Mouse (Mus musculus) CH12.LX (cell line): Measurements from ENCODE around the gene Man1b1. TPM values are rescaled to one million over a fixed set of nuclear protein-coding genes. Genes with fewer than 3 reads are reported as not detected.

ENCODE experiments used
- DNase-seq: peaks from one replicate; pipeline ENCODE4 v3.0.0-alpha.2; 2013; ENCODE audit errors: extremely low read depth
- H3K27ac ChIP-seq: 2 replicates; pipeline ENCODE4 v1.5.1; 2012; ENCODE audit warnings: low read depth, mild to moderate bottlenecking, control low read depth, moderate library complexity; ENCODE audit not compliant: insufficient read depth
- H3K27me3 ChIP-seq: replicated peaks from 2 replicates; pipeline ENCODE3; 2012; ENCODE audit warnings: inconsistent platforms
- H3K36me3 ChIP-seq, 2 experiments: replicated peaks in 1 of 2; 2 replicates each; pipeline versions ENCODE3 to v1.6.1; 2012; ENCODE audit warnings: inconsistent platforms in 1 of 2, low read length in 1 of 2, mild to moderate bottlenecking in 1 of 2, mixed read lengths in 1 of 2, moderate library complexity in 1 of 2; ENCODE audit not compliant: control insufficient read depth in 1 of 2, insufficient read depth in 1 of 2
- H3K4me1 ChIP-seq, 2 experiments: 2 replicates each; pipeline ENCODE4 v1.6.1; 2012; ENCODE audit warnings: inconsistent platforms in 1 of 2, moderate library complexity in 1 of 2; ENCODE audit not compliant: insufficient read depth in 2 of 2, control insufficient read depth in 1 of 2
- H3K4me2 ChIP-seq: 2 replicates; pipeline ENCODE4 v1.6.1; 2012; ENCODE audit warnings: low read depth, mild to moderate bottlenecking, control low read depth; ENCODE audit not compliant: poor library complexity, insufficient read depth, severe bottlenecking
- H3K4me3 ChIP-seq, 3 experiments: fragments of 150-350 bp in 1 of 3; sonication (generic) in 1 of 3; replicated peaks in 1 of 3; 2 replicates each; pipeline versions ENCODE3 to v1.5.1; 2011 to 2012; ENCODE audit warnings: low read depth in 2 of 3, low read length in 2 of 3, mild to moderate bottlenecking in 2 of 3, moderate library complexity in 2 of 3, control low read depth in 1 of 3, improper control_type of control experiment in 1 of 3, inconsistent platforms in 1 of 3, mixed read lengths in 1 of 3; ENCODE audit not compliant: poor library complexity in 1 of 3
- H3K79me2 ChIP-seq: replicated peaks from 2 replicates; pipeline ENCODE4 v1.6.1; 2012; ENCODE audit warnings: mild to moderate bottlenecking, moderate library complexity; ENCODE audit not compliant: control insufficient read depth, poor library complexity, insufficient read depth, severe bottlenecking; ENCODE audit errors: extremely low read depth
- H3K9ac ChIP-seq: 2 replicates; pipeline ENCODE4 v1.6.1; 2012; ENCODE audit warnings: low read depth, mild to moderate bottlenecking, control low read depth, moderate library complexity; ENCODE audit not compliant: insufficient read depth
- H3K9me3 ChIP-seq: replicated peaks from 2 replicates; pipeline ENCODE3; 2012; ENCODE audit warnings: low read length, inconsistent platforms, mixed read lengths
- CHD1 ChIP-seq: IDR thresholded peaks from 2 replicates; pipeline ENCODE4 v1.6.1; 2012; ENCODE audit warnings: low read depth, low read length, improper control_type of control experiment, inconsistent platforms
- CHD2 ChIP-seq: IDR thresholded peaks from 2 replicates; pipeline ENCODE4 v1.6.1; 2011; ENCODE audit warnings: low read length, improper control_type of control experiment
- CTCF ChIP-seq, 2 experiments: IDR thresholded peaks in 1 of 2; conservative IDR thresholded peaks in 1 of 2; 2 replicates each; pipeline ENCODE4 v1.5.1; 2011 to 2012; ENCODE audit warnings: low read depth in 2 of 2, low read length in 2 of 2, improper control_type of control experiment in 1 of 2, inconsistent platforms in 1 of 2, mild to moderate bottlenecking in 1 of 2, moderate library complexity in 1 of 2
- E2F4 ChIP-seq: IDR thresholded peaks from 2 replicates; pipeline ENCODE4 v1.6.1; 2011; ENCODE audit warnings: low read depth, low read length, improper control_type of control experiment; ENCODE audit not compliant: insufficient replicate concordance
- ELF1 ChIP-seq: IDR thresholded peaks from 2 replicates; pipeline ENCODE4 v1.6.1; 2014; ENCODE audit warnings: low read depth, mild to moderate bottlenecking, inconsistent platforms, low read length, improper control_type of control experiment
- EP300 ChIP-seq: IDR thresholded peaks from 2 replicates; pipeline ENCODE4 v1.6.1; 2011; ENCODE audit warnings: low read length, improper control_type of control experiment
- ETS1 ChIP-seq: conservative IDR thresholded peaks from 2 replicates; pipeline ENCODE4 v1.6.1; 2012; ENCODE audit warnings: low read depth, mild to moderate bottlenecking, inconsistent platforms, low read length, improper control_type of control experiment, moderate library complexity
- GABPA ChIP-seq: IDR thresholded peaks from 2 replicates; pipeline ENCODE4 v1.6.1; 2012; ENCODE audit warnings: low read depth, low read length, improper control_type of control experiment, inconsistent platforms; ENCODE audit not compliant: insufficient replicate concordance
- HCFC1 ChIP-seq: IDR thresholded peaks from 2 replicates; pipeline ENCODE4 v1.6.1; 2012; ENCODE audit warnings: low read depth, mild to moderate bottlenecking, inconsistent platforms, low read length, improper control_type of control experiment
- JUN ChIP-seq: IDR thresholded peaks from 2 replicates; pipeline ENCODE4 v1.6.1; 2011; ENCODE audit warnings: low read depth, mild to moderate bottlenecking, low read length, improper control_type of control experiment, moderate library complexity; ENCODE audit not compliant: insufficient read depth
- JUND ChIP-seq: conservative IDR thresholded peaks from 2 replicates; pipeline ENCODE4 v1.6.1; 2011; ENCODE audit warnings: low read depth, low read length, improper control_type of control experiment
- MAFK ChIP-seq: IDR thresholded peaks from 2 replicates; pipeline ENCODE4 v1.6.1; 2011; ENCODE audit warnings: low read length, improper control_type of control experiment; ENCODE audit not compliant: insufficient replicate concordance
- MAX ChIP-seq: IDR thresholded peaks from 2 replicates; pipeline ENCODE4 v1.6.1; 2011; ENCODE audit warnings: low read length, improper control_type of control experiment
- MAZ ChIP-seq: IDR thresholded peaks from 2 replicates; pipeline ENCODE4 v1.6.1; 2012; ENCODE audit warnings: low read depth, mild to moderate bottlenecking, inconsistent platforms, low read length, improper control_type of control experiment, moderate library complexity
- MEF2A ChIP-seq: IDR thresholded peaks from 2 replicates; pipeline ENCODE4 v1.6.1; 2014; ENCODE audit warnings: low read depth, mild to moderate bottlenecking, inconsistent platforms, low read length, improper control_type of control experiment, borderline replicate concordance
- MYC ChIP-seq: IDR thresholded peaks from 2 replicates; pipeline ENCODE4 v1.6.1; 2011; ENCODE audit warnings: low read depth, mild to moderate bottlenecking, improper control_type of control experiment, low read length
- NELFE ChIP-seq: IDR thresholded peaks from 2 replicates; pipeline ENCODE4 v1.6.1; 2011; ENCODE audit warnings: low read depth, low read length, improper control_type of control experiment
- NRF1 ChIP-seq: IDR thresholded peaks from 2 replicates; pipeline ENCODE4 v1.6.1; 2014; ENCODE audit warnings: low read depth, mild to moderate bottlenecking, inconsistent platforms, low read length, improper control_type of control experiment, moderate library complexity
- PAX5 ChIP-seq: IDR thresholded peaks from 2 replicates; pipeline ENCODE4 v1.6.1; 2012; ENCODE audit warnings: low read length, inconsistent platforms, mixed read lengths
- POLR2A ChIP-seq: IDR thresholded peaks from 2 replicates; pipeline ENCODE4 v1.6.1; 2011; ENCODE audit warnings: low read depth, mild to moderate bottlenecking, improper control_type of control experiment, low read length
- POLR2AphosphoS2 ChIP-seq: IDR thresholded peaks from 2 replicates; pipeline ENCODE4 v1.6.1; 2011; ENCODE audit warnings: low read depth, low read length, improper control_type of control experiment
- RAD21 ChIP-seq: IDR thresholded peaks from 2 replicates; pipeline ENCODE4 v1.6.1; 2011; ENCODE audit warnings: low read depth, mild to moderate bottlenecking, low read length, improper control_type of control experiment, moderate library complexity
- RCOR1 ChIP-seq: conservative IDR thresholded peaks from 2 replicates; pipeline ENCODE4 v1.6.1; 2012; ENCODE audit warnings: low read depth, mild to moderate bottlenecking, inconsistent platforms, low read length, improper control_type of control experiment
- SIN3A ChIP-seq: IDR thresholded peaks from 2 replicates; pipeline ENCODE4 v1.6.1; 2012; ENCODE audit warnings: low read length, improper control_type of control experiment, inconsistent platforms
- SMC3 ChIP-seq: IDR thresholded peaks from 2 replicates; pipeline ENCODE4 v1.6.1; 2011; ENCODE audit warnings: low read depth, low read length, improper control_type of control experiment
- TBP ChIP-seq: conservative IDR thresholded peaks from 2 replicates; pipeline ENCODE4 v1.6.1; 2011; ENCODE audit warnings: low read depth, low read length, improper control_type of control experiment
- TCF12 ChIP-seq: IDR thresholded peaks from 2 replicates; pipeline ENCODE4 v1.6.1; 2014; ENCODE audit warnings: low read depth, mild to moderate bottlenecking, inconsistent platforms, low read length, improper control_type of control experiment
- USF1 ChIP-seq: IDR thresholded peaks from 2 replicates; pipeline ENCODE4 v1.6.1; 2014; ENCODE audit warnings: low read depth, mild to moderate bottlenecking, inconsistent platforms, low read length, improper control_type of control experiment
- USF2 ChIP-seq: conservative IDR thresholded peaks from 2 replicates; pipeline ENCODE4 v1.6.1; 2011; ENCODE audit warnings: low read depth, low read length, improper control_type of control experiment
- ZC3H11A ChIP-seq: IDR thresholded peaks from 2 replicates; pipeline ENCODE4 v1.6.1; 2012; ENCODE audit warnings: low read depth, mild to moderate bottlenecking, inconsistent platforms, low read length, improper control_type of control experiment
- ZKSCAN1 ChIP-seq: IDR thresholded peaks from 2 replicates; pipeline ENCODE4 v1.6.1; 2012; ENCODE audit warnings: low read depth, inconsistent platforms, low read length, improper control_type of control experiment, borderline replicate concordance
- ZMIZ1 ChIP-seq: IDR thresholded peaks from 2 replicates; pipeline ENCODE4 v1.6.1; 2012; ENCODE audit warnings: low read depth, mild to moderate bottlenecking, inconsistent platforms, low read length, improper control_type of control experiment
- ZNF384 ChIP-seq: IDR thresholded peaks from 2 replicates; pipeline ENCODE4 v1.6.1; 2012; ENCODE audit warnings: low read depth, low read length, improper control_type of control experiment, inconsistent platforms
- dilution Hi-C: fragments of 300-500 bp; cut with MboI; formaldehyde crosslinking; loops from 2 replicates; pipeline ENCODE4 v1.14.3; 2020; ENCODE audit warnings: low sequenced_read_pairs; ENCODE audit not compliant: extremely low pct_unique_long_range_greater_than_20kb, extremely low pct_ligation_motif_present
- in situ Hi-C: fragments of 300-500 bp; cut with MboI; formaldehyde crosslinking; loops from 3 replicates; pipeline ENCODE4 v1.14.3; 2019; ENCODE audit warnings: low sequenced_read_pairs, low pct_ligation_motif_present, low pct_unique_long_range_greater_than_20kb, mixed read lengths
- polyA plus RNA-seq: library from polyadenylated mRNA; unstranded; fragments of >175 nt; gene quantifications from 2 replicates; pipeline ENCODE4 v1.2.1, GENCODE M21; 2012; ENCODE audit warnings: low read depth; ENCODE audit not compliant: insufficient read length
- total RNA-seq, 2 experiments: library from RNA; depleted of rRNA; stranded (reverse); fragments of 300-350 nt in 1 of 2; fragments of >200 nt in 1 of 2; gene quantifications; 2 replicates each; pipeline ENCODE4 v1.2.3; 2012 to 2014

The Man1b1 gene
- total and polyA plus RNA-seq, 3 experiments, result 39.3 to 68.8 (median 45.7) TPM

DNA sequence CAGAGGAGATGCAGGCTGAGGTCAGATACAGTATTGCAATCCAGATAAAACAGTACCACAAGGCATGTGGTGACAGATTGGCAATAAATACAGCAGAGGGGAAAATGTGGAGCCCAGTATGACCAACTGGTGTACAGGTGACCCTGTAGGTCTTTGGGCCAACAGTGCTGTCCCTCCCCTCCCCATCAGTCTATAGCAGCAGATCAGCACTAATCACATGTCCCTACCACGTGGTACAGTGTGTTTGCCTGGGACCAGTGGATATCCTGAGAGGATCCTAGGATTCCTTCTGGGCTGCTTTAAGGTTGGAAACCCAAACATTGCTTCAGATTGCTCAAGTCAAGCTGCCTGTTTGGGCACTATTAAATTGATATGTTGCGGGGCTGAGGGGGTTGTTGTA, 1.4 kb downstream of the Man1b1 start:
- H3K27ac ChIP-seq, result no peak overlapping the region
- no peak for TF ChIP-seq TBP
- no peak for TF ChIP-seq ZC3H11A
- TF ChIP-seq EP300, result no peak
- no peak for TF ChIP-seq ZKSCAN1
- TF ChIP-seq NRF1, result no peak
- TF ChIP-seq POLR2A, result no peak
- no peak for TF ChIP-seq GABPA
- H3K27me3 ChIP-seq, result no peaks in the 10 kb centered on the region
- H3K9me3 ChIP-seq, result no peaks in the 10 kb centered on the region
- peak overlapping the region; percentile 71 to 99 (median 75) for H3K4me3 ChIP-seq
- in situ Hi-C loops (loop anchor here (10.0 kb wide), 1 partner anchor 59 kb away; the partner anchor contains the start of genes Anapc2 and Ssna1), dilution Hi-C loops (no loop called here)
- H3K9ac ChIP-seq, result peak overlapping the region; percentile 68; the same call in 1 of the 2 replicates
- H3K4me2 ChIP-seq, result peak overlapping the region; percentile 77
- H3K79me2 ChIP-seq, result peaks cover 20% of the 10 kb centered on the region
- DNase-seq, result no peak
- H3K36me3 ChIP-seq, result peaks cover 27 to 48% of the 10 kb centered on the region in 2 experiments
- peaks cover 17 to 60% of the 10 kb centered on the region in 2 experiments for H3K4me1 ChIP-seq

DNA sequence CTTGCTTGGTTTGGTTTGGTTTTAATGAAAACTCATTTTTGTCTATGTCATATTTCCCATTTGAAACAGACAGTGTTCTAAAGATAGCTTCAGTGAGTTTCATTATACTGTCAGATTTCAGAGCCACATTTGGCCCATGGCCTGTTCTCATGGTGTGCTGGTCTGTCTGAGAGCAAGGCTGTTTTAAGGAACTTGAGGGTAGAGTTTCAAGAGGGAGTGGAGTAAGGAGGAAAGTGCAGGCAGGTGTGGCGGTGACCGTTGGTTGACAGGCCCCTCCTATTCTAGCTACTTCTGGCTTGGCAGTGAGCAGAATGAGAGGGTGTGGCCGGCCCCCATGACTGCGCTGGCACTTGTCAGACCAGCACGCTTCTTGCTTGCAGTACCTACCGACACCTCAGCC, 6.2 kb downstream of the Man1b1 start:
- no peak overlapping the region for H3K4me3 ChIP-seq
- H3K27ac ChIP-seq, result peak overlapping the region; percentile 82
- no peaks in the 10 kb centered on the region for H3K27me3 ChIP-seq
- peak overlapping the region; percentile 9 for H3K4me2 ChIP-seq
- H3K79me2 ChIP-seq, result peaks cover 11% of the 10 kb centered on the region
- no peaks in the 10 kb centered on the region for H3K9me3 ChIP-seq
- in situ Hi-C loops (loop anchor here (10.0 kb wide), 1 partner anchor 64 kb away; the partner anchor contains the start of genes Anapc2 and Ssna1), dilution Hi-C loops (no loop called here)
- H3K36me3 ChIP-seq, result peaks cover 52 to 83% of the 10 kb centered on the region in 2 experiments
- DNase-seq, result peak; percentile 92
- peaks cover 17 to 63% of the 10 kb centered on the region in 2 experiments for H3K4me1 ChIP-seq
- H3K9ac ChIP-seq, result 0 out of 2 replicates have a peak overlapping the region, but pooled peaks have one; percentile 16
- TF ChIP-seq MAZ (peak; percentile 50; the same call in 1 of the 2 replicates), MEF2A (peak; percentile 95), ZMIZ1 (no peak), TCF12 (peak; percentile 81), CHD1 (no peak), POLR2AphosphoS2 (no peak), ETS1 (peak; percentile 84), MAX (peak; percentile 72), ZKSCAN1 (no peak), ELF1 (no peak), CTCF (conservative IDR thresholded peaks at IDR 0.05 in 1 of 2, IDR thresholded peaks at IDR 0.05 in 1 of 2; ENCODE audit: low read depth in 2 of 2, low read length in 2 of 2) (no peak), JUND (peak; percentile 75), PAX5 (no peak), MAFK (peak; percentile 78), NELFE (no peak), POLR2A (no peak), ZC3H11A (no peak), MYC (peak; percentile 85), NRF1 (no peak), CHD2 (no peak; the same call in 1 of the 2 replicates), SIN3A (peak; percentile 43; the same call in 1 of the 2 replicates), USF2 (no peak), RCOR1 (0 out of 2 replicates have a peak, but pooled peaks have one; percentile 38), RAD21 (no peak), SMC3 (no peak), USF1 (no peak), EP300 (peak; percentile 89), JUN (peak; percentile 67), E2F4 (no peak), HCFC1 (peak; percentile 14; the same call in 1 of the 2 replicates), ZNF384 (no peak)
